Mouse (Mus musculus) spleen, adult 2 months (tissue): ENCODE measurements around the gene Ikzf1. TPM values are rescaled to one million over a fixed set of nuclear protein-coding genes. Genes with fewer than 3 reads are reported as not detected.

Experiments used
- DNase-seq, 2 experiments: peaks; one replicate each; pipeline versions ENCODE4 v3.0.0 to v3.0.0-alpha.2; 2012 to 2021; ENCODE audit warnings: low spot score in 2 of 2, low read depth in 1 of 2
- H3K27ac ChIP-seq: fragments of 200-500 bp; 2 replicates; pipeline ENCODE4 v1.5.1; 2012; ENCODE audit warnings: low read length, inconsistent platforms; ENCODE audit not compliant: insufficient read depth
- H3K27me3 ChIP-seq: fragments of 200-500 bp; 2 replicates; pipeline ENCODE4 v1.6.1; 2012; ENCODE audit warnings: mild to moderate bottlenecking, moderate library complexity, low read length, inconsistent platforms; ENCODE audit not compliant: control insufficient read depth, insufficient read depth
- H3K36me3 ChIP-seq: fragments of 200-500 bp; 2 replicates; pipeline ENCODE4 v1.6.1; 2012; ENCODE audit warnings: mild to moderate bottlenecking, low read length, inconsistent platforms; ENCODE audit not compliant: control insufficient read depth, insufficient read depth
- H3K4me1 ChIP-seq: fragments of 200-500 bp; 2 replicates; pipeline ENCODE4 v1.6.1; 2011; ENCODE audit warnings: inconsistent platforms; ENCODE audit not compliant: control insufficient read depth, insufficient read depth, insufficient read length
- H3K4me3 ChIP-seq: fragments of 200-500 bp; 2 replicates; pipeline ENCODE4 v1.5.1; 2011; ENCODE audit warnings: mild to moderate bottlenecking, inconsistent platforms; ENCODE audit not compliant: insufficient read depth, insufficient read length; ENCODE audit errors: extremely low read depth
- CTCF ChIP-seq: fragments of 200-500 bp; IDR thresholded peaks from 2 replicates; pipeline ENCODE4 v1.5.1; 2011; ENCODE audit warnings: mild to moderate bottlenecking, inconsistent platforms; ENCODE audit not compliant: insufficient read depth, insufficient read length, insufficient replicate concordance; ENCODE audit errors: extremely low read depth
- POLR2A ChIP-seq: fragments of 200-500 bp; IDR thresholded peaks from 2 replicates; pipeline ENCODE4 v1.6.1; 2011; ENCODE audit warnings: low read depth, low read length, inconsistent platforms
- WGBS: fragments of 180-500 bp; shearing (Covaris S2); methylation state at CpG from one replicate; pipeline ENCODE4 v1.1.7; 2018; 5-methylcytosine and 5-hydroxymethylcytosine counted together
- polyA plus RNA-seq: library from polyadenylated mRNA; depleted of rRNA; stranded (reverse); fragments of >200 nt; gene quantifications from 2 replicates; pipeline ENCODE4 v1.2.3, GENCODE M21; 2012; rRNA removed

The Ikzf1 gene
- 258 and 419 TPM in 2 replicates for polyA plus RNA-seq

GRCm38 (mm10) chr11:11684930-11685852 is at the start of gene Ikzf1:
TSS of gene Ikzf1 (plus strand) at chr11:11685003.
- TF ChIP-seq CTCF (no peak), POLR2A (peak; percentile 35; the same call in 1 of the 2 replicates)
- peak within 1 kb of the TSS; percentile 99 for H3K27ac ChIP-seq
- no peaks in the 10 kb centered on the region for H3K27me3 ChIP-seq
- H3K36me3 ChIP-seq: no peaks in the 10 kb centered on the region
- DNase-seq: peak in 1 of 2 experiments; percentile 50
- 10% methylated on average over 90 of the region's 100 CpGs for WGBS
- H3K4me1 ChIP-seq: peaks cover 7% of the 10 kb centered on the region
- peak within 1 kb of the TSS; percentile 98 for H3K4me3 ChIP-seq

- Histone ChIP-seq H3K27ac (no peak overlapping the region), H3K4me1 (no peaks in the 10 kb centered on the region), H3K36me3 (no peaks in the 10 kb centered on the region), H3K27me3 (no peaks in the 10 kb centered on the region), H3K4me3 (no peak overlapping the region)
- TF ChIP-seq CTCF: no peak
- no peak for TF ChIP-seq POLR2A
- DNase-seq: no peak
These were observed 40.5 kb upstream of the Ikzf1 start for GRCm38 (mm10) chr11:11644303-11644702.

GRCm38 (mm10) chr11:11656388-11656787 is 28.4 kb upstream of the Ikzf1 start:
- TF ChIP-seq CTCF: no peak
- no peak for TF ChIP-seq POLR2A
- H3K27me3 ChIP-seq: no peaks in the 10 kb centered on the region
- 25% methylated on average over 3 of the region's 3 CpGs for WGBS
- peaks cover 31% of the 10 kb centered on the region; the same call in 1 of the 2 replicates for H3K4me1 ChIP-seq
- DNase-seq: peak in 1 of 2 experiments; percentile 19
- H3K4me3 ChIP-seq: no peak overlapping the region
- H3K27ac ChIP-seq: peak overlapping the region; percentile 87
- no peaks in the 10 kb centered on the region for H3K36me3 ChIP-seq

DNA sequence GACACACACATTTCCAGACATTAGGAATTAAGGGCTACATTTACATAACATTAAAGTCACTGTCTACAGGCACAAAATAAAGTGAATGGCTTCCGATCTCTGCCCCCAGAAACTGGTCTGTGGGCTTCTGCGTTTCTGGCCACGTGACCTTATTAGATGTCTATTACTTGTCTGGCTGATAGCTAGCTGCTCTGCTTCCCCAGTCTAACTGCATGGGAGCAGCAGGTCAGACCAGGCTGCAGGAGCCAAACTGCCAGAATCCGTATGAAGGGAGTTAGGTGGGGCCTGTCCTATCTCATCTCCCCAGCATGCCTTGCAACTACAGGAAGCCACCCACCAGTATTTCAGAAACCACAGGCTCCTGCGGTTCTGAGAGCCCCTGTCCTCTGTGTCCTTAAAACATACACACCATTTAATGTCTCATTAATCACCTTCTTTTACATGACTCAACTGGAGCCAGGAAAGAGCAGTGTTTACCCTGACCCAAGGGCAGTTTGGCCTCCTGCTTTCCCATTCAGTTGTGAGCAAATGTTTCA is 27.7 kb upstream of the Ikzf1 start:
- DNase-seq: peak in 1 of 2 experiments; percentile 56
- H3K27ac ChIP-seq: peak overlapping the region; percentile 87
- 12% methylated on average over 5 of the region's 5 CpGs for WGBS
- no peak for TF ChIP-seq CTCF
- no peak overlapping the region for H3K4me3 ChIP-seq
- no peaks in the 10 kb centered on the region for H3K36me3 ChIP-seq
- peaks cover 33% of the 10 kb centered on the region; the same call in 1 of the 2 replicates for H3K4me1 ChIP-seq
- H3K27me3 ChIP-seq: no peaks in the 10 kb centered on the region

GRCm38 (mm10) chr11:11657634-11658033 is 27.2 kb upstream of the Ikzf1 start:
- DNase-seq: no peak
- 49% methylated on average over 4 of the region's 4 CpGs for WGBS
- no peaks in the 10 kb centered on the region for H3K27me3 ChIP-seq
- H3K4me3 ChIP-seq: no peak overlapping the region
- peaks cover 33% of the 10 kb centered on the region; the same call in 1 of the 2 replicates for H3K4me1 ChIP-seq
- peak overlapping the region; percentile 87 for H3K27ac ChIP-seq
- H3K36me3 ChIP-seq: no peaks in the 10 kb centered on the region
- TF ChIP-seq CTCF (no peak), POLR2A (no peak)

DNA sequence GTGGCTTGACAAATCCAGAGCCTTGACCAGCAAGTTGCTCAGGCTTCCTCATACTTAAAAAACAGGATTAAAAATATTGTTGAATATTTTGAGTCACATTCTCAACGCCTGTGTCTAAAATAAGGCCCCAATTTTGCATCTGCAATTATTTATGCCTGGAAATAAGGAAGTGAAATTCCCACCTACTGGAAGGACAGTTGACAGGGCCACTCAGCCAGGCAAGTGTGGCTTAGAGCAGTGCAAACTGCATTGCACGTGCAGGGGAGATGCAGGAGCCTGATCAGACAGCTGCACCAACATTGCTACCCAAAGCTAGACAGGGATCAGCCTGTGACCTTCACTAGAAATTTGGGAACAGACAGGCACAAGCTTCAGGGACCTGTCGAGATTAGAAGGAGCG is 26.0 kb upstream of the Ikzf1 start:
- H3K36me3 ChIP-seq: no peaks in the 10 kb centered on the region
- 50% methylated on average over 4 of the region's 4 CpGs for WGBS
- DNase-seq: no peak
- H3K27ac ChIP-seq: no peak overlapping the region
- no peaks in the 10 kb centered on the region for H3K27me3 ChIP-seq
- no peak for TF ChIP-seq CTCF
- no peak for TF ChIP-seq POLR2A
- H3K4me3 ChIP-seq: no peak overlapping the region
- peaks cover 33% of the 10 kb centered on the region; the same call in 1 of the 2 replicates for H3K4me1 ChIP-seq
